22 mouse cellular contexts compared by ENCODE assay signal in the genomic region with DNA sequence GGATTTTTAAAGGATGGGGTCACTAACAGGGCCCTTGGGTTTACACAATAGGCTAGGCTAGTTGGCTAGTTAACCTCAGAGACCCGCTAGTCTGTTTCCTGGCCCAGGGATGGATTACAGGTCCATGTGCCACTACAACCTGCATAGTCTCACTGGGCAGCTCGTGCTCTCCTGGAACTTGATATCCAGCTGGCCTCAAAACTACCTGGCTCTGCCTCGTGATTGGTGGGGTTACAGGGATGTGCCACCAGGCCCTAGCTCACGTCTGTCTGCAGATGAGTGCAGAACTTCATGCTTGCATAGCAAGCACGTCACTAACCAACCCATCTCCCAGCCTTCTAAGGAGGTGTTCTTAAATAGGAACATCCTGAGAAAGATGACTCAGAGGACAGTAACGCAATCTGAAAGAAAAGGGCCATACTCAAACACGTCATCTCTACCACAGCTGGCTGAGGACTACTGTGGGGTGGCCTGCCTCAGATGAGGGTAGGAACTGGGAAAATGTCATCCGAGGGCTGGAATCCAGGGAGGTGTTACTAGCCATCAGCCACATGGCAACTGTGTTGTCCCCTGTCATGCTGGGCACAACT. TPM values are rescaled to one million over a fixed set of nuclear protein-coding genes. Genes with fewer than 3 reads are reported as not detected.
A peak's percentile ranks its signal among the peaks of the same experiment; 100 is the strongest.
DNase-seq lines count a peak whose midpoint lies in the region; ATAC-seq and TF ChIP-seq lines count a peak whose summit lies in the region.
"Had no signal": no experiment of that assay in that cellular context is flagged by ENCODE, and none has a peak within 500 bp of the region (broad histone marks: within the 10 kb centered on the region; RNA-seq: fewer than 3 reads in every experiment).

No protein-coding gene starts in this region.

- H3K4me1 ChIP-seq in forebrain, postnatal 0 days (ENCODE audit: insufficient read depth), result no peaks in the 10 kb centered on the region
- H3K4me1 ChIP-seq: embryonic facial prominence, embryonic 10.5 days; forebrain, embryonic 13.5 days; heart, embryonic 15.5 days; hindbrain, embryonic 13.5 days had no signal

- TF ChIP-seq CTCF in forebrain, postnatal 0 days (IDR thresholded peaks at IDR 0.05; ENCODE audit: low read depth), result no peak

- 91% methylated on average over 8 of the region's 8 CpGs for WGBS in forebrain, postnatal 0 days

- no peak overlapping the region for H3K4me2 ChIP-seq in forebrain, postnatal 0 days (ENCODE audit: low read depth)
- H3K4me2 ChIP-seq: forebrain, embryonic 13.5 days; heart, embryonic 11.5 days; heart, embryonic 15.5 days; hindbrain, embryonic 13.5 days had no signal

- H3K9me3 ChIP-seq in forebrain, postnatal 0 days (ENCODE audit: low read length), result no peaks in the 10 kb centered on the region
- H3K9me3 ChIP-seq: embryonic facial prominence, embryonic 10.5 days; forebrain, embryonic 13.5 days; G1E; heart, embryonic 15.5 days; hindbrain, embryonic 13.5 days had no signal

- no peak overlapping the region for H3K4me3 ChIP-seq in forebrain, postnatal 0 days (ENCODE audit: low read depth, low read length)
- H3K4me3 ChIP-seq: embryonic facial prominence, embryonic 10.5 days; forebrain, embryonic 13.5 days; heart, adult 2 months; heart, embryonic 15.5 days; hindbrain, embryonic 13.5 days had no signal

- H3K27ac ChIP-seq in forebrain, postnatal 0 days (ENCODE audit: low read depth, low read length), result no peak overlapping the region
- H3K27ac ChIP-seq: embryonic facial prominence, embryonic 10.5 days; forebrain, embryonic 13.5 days; heart, adult 2 months; heart, embryonic 15.5 days; hindbrain, embryonic 13.5 days; hindbrain, postnatal 0 days had no signal

- ATAC-seq in frontal cortex, adult (ENCODE audit: low TSS enrichment), result peak; percentile 85
- no peak for ATAC-seq in forebrain, postnatal 0 days
- ATAC-seq: CD4-positive, CD25-positive, alpha-beta regulatory T cell, adult 4 months; forebrain, embryonic 13.5 days; hindbrain, postnatal 0 days had no signal

- no peak overlapping the region for H3K9ac ChIP-seq in forebrain, postnatal 0 days
- H3K9ac ChIP-seq: forebrain, embryonic 13.5 days; heart, embryonic 15.5 days; hindbrain, embryonic 13.5 days had no signal

- H3K27me3 ChIP-seq in forebrain, postnatal 0 days (ENCODE audit: insufficient read depth, low read length), result no peaks in the 10 kb centered on the region
- H3K27me3 ChIP-seq: forebrain, embryonic 13.5 days; heart, embryonic 15.5 days; hindbrain, embryonic 13.5 days had no signal

- no peak for DNase-seq in frontal cortex, postnatal 25 days (ENCODE audit: low spot score in 2 of 2)
- DNase-seq in gastrocnemius, postnatal 25 days, result peak; percentile 53
- no peak for DNase-seq in gastrocnemius, postnatal 10 days
- DNase-seq in 3134 (ENCODE audit: extremely low read depth, insufficient read length, low spot score), result peak; percentile 77
- peak; percentile 15 for DNase-seq in NIH3T3 (ENCODE audit: low read depth)
- DNase-seq in forebrain, postnatal 0 days, result no peak
- DNase-seq in cerebellum, adult 8-10 months, result no peak
- DNase-seq: adrenal gland, postnatal 10 days; cerebellum, adult 18-20 months; cerebellum, postnatal 10 days; heart, adult 2 months; heart, postnatal 14 days; kidney, adult 11 months had no signal

- peaks cover 29% of the 10 kb centered on the region for H3K36me3 ChIP-seq in forebrain, postnatal 0 days (ENCODE audit: insufficient read depth)

RNA-seq across cellular contexts. Expression of a gene that starts 12.3 kb away (rescaled TPM):
- total RNA-seq in gastrocnemius, postnatal 25 days (2021), result 1 to 10 TPM; 4.7 to 5.5 TPM
- 10 to 100 TPM; 11.0 to 16.9 TPM for total RNA-seq in gastrocnemius, postnatal 10 days (2021)
- total RNA-seq in forebrain, postnatal 0 days (2014; rRNA removed), result 46.5 and 49.0 TPM in 2 replicates
- 6.2 and 8.7 TPM in 2 replicates for polyA plus RNA-seq in forebrain, postnatal 0 days (2015; fragmentation: Nextera tagmentation; extraction: Ambion mirVana)

Comparison
In these comparisons a context has a peak if more than half of its experiments do, and no peak if none do; other contexts are left out.
1. DNase-seq: peak in gastrocnemius, postnatal 25 days (single experiment), 3134 (single experiment) and NIH3T3 (single experiment); none in frontal cortex, postnatal 25 days (0 of 2), gastrocnemius, postnatal 10 days (single experiment), forebrain, postnatal 0 days (single experiment) and cerebellum, adult 8-10 months (single experiment).